Mouse (Mus musculus) lung, adult 2 months (tissue): Measurements from ENCODE around the gene Ifi35.

Experiments used
- CTCF ChIP-seq: fragments of 200-500 bp; IDR thresholded peaks from 2 replicates; pipeline ENCODE4 v1.5.1; 2011; ENCODE audit warnings: mild to moderate bottlenecking, low read length, control low read depth; ENCODE audit not compliant: insufficient read depth
- POLR2A ChIP-seq: fragments of 200-500 bp; IDR thresholded peaks from 2 replicates; pipeline ENCODE4 v1.6.1; 2011; ENCODE audit warnings: low read depth, mild to moderate bottlenecking, control low read depth, low read length, borderline replicate concordance; ENCODE audit errors: extremely low read depth

DNA sequence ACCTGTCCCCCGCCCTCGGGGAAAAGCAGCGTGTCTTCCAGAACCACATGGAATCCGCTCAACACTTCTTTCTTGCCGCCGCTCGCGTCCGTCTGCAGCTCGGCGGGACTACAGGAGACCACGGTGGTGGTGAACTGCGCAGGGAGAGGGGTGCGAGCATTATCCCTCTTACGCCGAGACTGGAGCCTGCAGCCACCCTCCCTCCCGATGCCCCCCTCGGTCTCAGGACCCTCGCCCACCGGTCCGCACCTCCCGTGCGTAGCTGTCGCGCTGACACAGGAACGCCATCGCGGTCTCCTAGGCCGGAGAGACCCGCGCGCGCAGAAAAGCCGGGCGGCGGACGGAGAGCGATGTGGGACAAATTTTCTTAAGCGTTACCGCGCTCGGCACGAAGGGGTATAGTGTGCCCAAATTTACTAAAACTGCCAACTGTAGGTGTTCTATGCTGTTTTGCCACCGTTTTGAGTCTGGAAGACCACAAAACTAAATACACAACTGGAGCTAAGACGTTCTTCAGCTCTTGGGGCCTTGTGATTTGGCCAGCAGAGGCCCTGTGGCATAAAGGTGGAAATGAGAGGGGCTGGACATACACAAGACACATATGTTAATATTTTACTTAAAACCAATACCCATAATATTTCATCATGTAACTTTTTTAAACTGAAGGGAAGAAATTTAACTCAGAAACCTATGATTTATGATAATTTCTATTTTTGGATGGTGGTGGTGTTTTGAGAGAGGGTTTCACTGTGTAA lies 30.9 kb upstream of the Ifi35 start, which contains the start of gene Aarsd1:
- TF ChIP-seq POLR2A = 0 out of 2 replicates have a peak, but pooled peaks have one; percentile 58
- TF ChIP-seq CTCF = no peak
